Mouse (Mus musculus) liver, adult 2 months (tissue): ENCODE measurements around the gene Drap1. TPM values are rescaled to one million over a fixed set of nuclear protein-coding genes. Genes with fewer than 3 reads are reported as not detected.
A peak's percentile ranks its signal among the peaks of the same experiment; 100 is the strongest.

Source experiments
- DNase-seq: peaks from one replicate; pipeline ENCODE4 v3.0.0-alpha.2; 2011; ENCODE audit warnings: low read depth, low spot score; ENCODE audit errors: extremely low read depth
- H3K27ac ChIP-seq: fragments of 200-500 bp; replicated peaks from 2 replicates; pipeline ENCODE4 v1.5.1; 2012; ENCODE audit warnings: low read depth, mild to moderate bottlenecking, control low read depth, inconsistent platforms, low read length; ENCODE audit not compliant: insufficient read depth
- H3K27me3 ChIP-seq: fragments of 200-500 bp; 2 replicates; pipeline ENCODE4 v1.6.1; 2012; ENCODE audit warnings: mild to moderate bottlenecking, moderate library complexity, low read length, inconsistent platforms; ENCODE audit not compliant: control insufficient read depth, insufficient read depth
- H3K36me3 ChIP-seq: fragments of 200-500 bp; 2 replicates; pipeline ENCODE4 v1.6.1; 2012; ENCODE audit warnings: low read length, inconsistent platforms; ENCODE audit not compliant: control insufficient read depth, insufficient read depth
- H3K4me1 ChIP-seq: fragments of 200-500 bp; 2 replicates; pipeline ENCODE4 v1.6.1; 2011; ENCODE audit warnings: low read length; ENCODE audit not compliant: control insufficient read depth, insufficient read depth
- H3K4me3 ChIP-seq: fragments of 200-500 bp; 2 replicates; pipeline ENCODE4 v1.5.1; 2011; ENCODE audit warnings: low read depth, mild to moderate bottlenecking, control low read depth, low read length, moderate library complexity; ENCODE audit not compliant: insufficient read depth
- H3K79me2 ChIP-seq: fragments of 200-500 bp; 2 replicates; pipeline ENCODE4 v1.6.1; 2012; ENCODE audit warnings: inconsistent platforms, mild to moderate bottlenecking, low read length, moderate library complexity; ENCODE audit not compliant: control insufficient read depth, insufficient read depth
- H3K9ac ChIP-seq: fragments of 200-500 bp; 2 replicates; pipeline ENCODE4 v1.6.1; 2012; ENCODE audit warnings: low read depth, mild to moderate bottlenecking, control low read depth, inconsistent platforms, low read length
- CTCF ChIP-seq: fragments of 200-500 bp; IDR thresholded peaks from 2 replicates; pipeline ENCODE4 v1.5.1; 2011; ENCODE audit warnings: low read depth, low read length, control low read depth
- POLR2A ChIP-seq: fragments of 200-500 bp; IDR thresholded peaks from 2 replicates; pipeline ENCODE4 v1.6.1; 2011; ENCODE audit warnings: low read length, control low read depth; ENCODE audit not compliant: insufficient read depth; ENCODE audit errors: extremely low read depth
- WGBS: fragments of 180-500 bp; shearing (Covaris S2); methylation state at CpG from one replicate; pipeline ENCODE4 v1.1.7; 2018; 5-methylcytosine and 5-hydroxymethylcytosine counted together
- polyA plus RNA-seq: library from polyadenylated mRNA; depleted of rRNA; stranded (reverse); fragments of >200 nt; gene quantifications from 2 replicates; pipeline ENCODE4 v1.2.3, GENCODE M21; 2012; rRNA removed
- total RNA-seq: library from RNA; depleted of rRNA; stranded (reverse); fragments of >200 nt; gene quantifications from 2 replicates; pipeline ENCODE4 v1.2.3, GENCODE M21; 2014; rRNA removed

The Drap1 gene
- total and polyA plus RNA-seq, 2 experiments, result 57.1 to 80.5 TPM

DNA sequence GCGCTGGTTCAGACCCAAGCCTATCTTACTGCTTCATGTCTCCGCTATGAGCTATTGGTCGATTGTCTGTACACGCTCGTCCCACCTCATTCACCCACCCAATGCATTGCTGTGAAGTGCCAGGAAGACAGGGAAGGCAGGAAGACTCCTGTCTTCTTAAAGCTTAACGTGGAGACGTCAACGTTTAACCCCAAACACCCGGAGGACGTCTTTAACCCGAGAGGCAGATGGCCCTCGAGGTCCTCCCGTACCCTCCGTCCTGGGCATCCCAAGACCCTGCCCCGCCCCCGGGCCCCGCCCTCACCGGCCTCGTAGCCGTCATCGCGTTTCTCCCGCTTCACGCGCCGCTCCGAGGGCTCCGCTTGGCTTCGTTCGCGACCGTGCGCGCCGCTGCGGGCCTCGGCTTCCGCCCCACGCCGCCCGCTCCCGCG, 36.8 kb downstream of the Drap1 start:
- H3K79me2 ChIP-seq, result peaks cover 16% of the 10 kb centered on the region
- no peak for DNase-seq
- H3K27ac ChIP-seq, result peak overlapping the region; percentile 54; the same call in 1 of the 2 replicates
- H3K4me1 ChIP-seq, result peaks cover 10% of the 10 kb centered on the region
- H3K4me3 ChIP-seq, result peak overlapping the region; percentile 86
- under 1% methylated on average over 38 of the region's 43 CpGs for WGBS
- H3K27me3 ChIP-seq, result no peaks in the 10 kb centered on the region
- H3K36me3 ChIP-seq, result no peaks in the 10 kb centered on the region
- TF ChIP-seq POLR2A (no peak), CTCF (no peak)
- peak overlapping the region; percentile 91 for H3K9ac ChIP-seq

GRCm38 (mm10) chr19:5384715-5385114, 40.1 kb downstream of the Drap1 start:
- no peak for DNase-seq
- Histone ChIP-seq H3K36me3 (peaks cover 14% of the 10 kb centered on the region), H3K4me3 (no peak overlapping the region), H3K27ac (no peak overlapping the region), H3K27me3 (no peaks in the 10 kb centered on the region), H3K9ac (no peak overlapping the region), H3K79me2 (peaks cover 16% of the 10 kb centered on the region), H3K4me1 (peaks cover 10% of the 10 kb centered on the region)
- TF ChIP-seq POLR2A, result no peak
- no peak for TF ChIP-seq CTCF
- 93% methylated on average over 8 of the region's 8 CpGs for WGBS

DNA sequence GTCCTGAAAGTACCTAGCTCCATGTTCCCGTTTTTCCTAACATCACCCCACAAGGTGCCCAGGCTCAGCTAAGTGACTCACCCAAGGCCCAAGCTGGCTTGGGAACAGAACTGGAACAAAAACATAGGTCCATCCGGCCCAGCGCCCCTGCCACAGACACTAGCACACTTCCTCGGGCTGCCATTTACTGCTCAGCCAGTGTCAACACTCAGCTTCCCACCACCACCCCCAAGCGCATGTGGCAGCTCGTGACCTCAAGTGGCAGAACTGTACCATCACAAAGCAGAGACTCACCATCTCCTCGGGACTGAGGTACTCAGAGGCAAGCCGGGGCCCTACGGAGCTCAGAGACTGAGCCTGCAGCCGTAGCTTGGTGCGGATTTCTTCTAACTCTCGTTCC, 41.5 kb downstream of the Drap1 start:
- WGBS, result 95% methylated on average over 12 of the region's 12 CpGs
- Histone ChIP-seq H3K4me1 (peaks cover 10% of the 10 kb centered on the region), H3K9ac (no peak overlapping the region), H3K27me3 (no peaks in the 10 kb centered on the region), H3K36me3 (peaks cover 25% of the 10 kb centered on the region), H3K27ac (no peak overlapping the region), H3K4me3 (no peak overlapping the region), H3K79me2 (peaks cover 15% of the 10 kb centered on the region)
- DNase-seq, result no peak
- no peak for TF ChIP-seq POLR2A
- TF ChIP-seq CTCF, result no peak

DNA sequence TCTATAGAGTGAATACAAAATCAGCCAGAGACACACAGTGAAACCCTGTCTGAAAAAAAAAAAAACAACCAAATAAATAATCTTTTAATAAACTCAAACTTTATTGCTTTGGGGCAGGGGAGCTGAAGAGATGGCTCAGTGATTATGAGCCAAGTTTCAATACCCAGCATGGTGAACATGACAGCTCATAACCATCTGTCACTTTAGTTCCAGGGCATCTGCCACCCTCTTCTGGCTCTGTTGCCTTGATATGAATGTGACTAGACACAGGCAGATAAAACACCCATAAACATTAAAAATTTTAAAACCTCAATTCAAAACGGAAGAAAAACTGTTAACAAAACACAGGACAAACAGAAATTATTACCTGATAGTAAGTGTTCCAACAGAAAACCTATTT, 47.3 kb downstream of the Drap1 start:
- DNase-seq, result no peak
- no peaks in the 10 kb centered on the region for H3K4me1 ChIP-seq
- no peaks in the 10 kb centered on the region for H3K27me3 ChIP-seq
- no peak overlapping the region for H3K4me3 ChIP-seq
- no peaks in the 10 kb centered on the region for H3K79me2 ChIP-seq
- TF ChIP-seq POLR2A, result no peak
- TF ChIP-seq CTCF, result no peak
- H3K36me3 ChIP-seq, result peaks cover 27% of the 10 kb centered on the region
- no peak overlapping the region for H3K27ac ChIP-seq
- no peak overlapping the region for H3K9ac ChIP-seq
- 92% methylated on average over 1 of the region's 1 CpGs for WGBS

GRCm38 (mm10) chr19:5374748-5375147, 50.0 kb downstream of the Drap1 start:
- Histone ChIP-seq H3K36me3 (peaks cover 23% of the 10 kb centered on the region), H3K27me3 (no peaks in the 10 kb centered on the region), H3K79me2 (no peaks in the 10 kb centered on the region), H3K4me3 (no peak overlapping the region), H3K9ac (no peak overlapping the region), H3K27ac (no peak overlapping the region), H3K4me1 (no peaks in the 10 kb centered on the region)
- TF ChIP-seq CTCF, result no peak
- 63% methylated on average over 4 of the region's 4 CpGs for WGBS
- no peak for DNase-seq

GRCm38 (mm10) chr19:5374177-5374576, 50.6 kb downstream of the Drap1 start:
- no peak overlapping the region for H3K9ac ChIP-seq
- WGBS, result 85% methylated on average over 4 of the region's 4 CpGs
- DNase-seq, result no peak
- no peaks in the 10 kb centered on the region for H3K79me2 ChIP-seq
- no peak overlapping the region for H3K4me3 ChIP-seq
- no peaks in the 10 kb centered on the region for H3K27me3 ChIP-seq
- H3K36me3 ChIP-seq, result peaks cover 24% of the 10 kb centered on the region
- no peaks in the 10 kb centered on the region for H3K4me1 ChIP-seq
- H3K27ac ChIP-seq, result no peak overlapping the region
- TF ChIP-seq CTCF (no peak), POLR2A (no peak)

Other genes starting within 250 kb of the Drap1 start
- 1.1 and 3.3 TPM in 2 replicates for gene Pacs1, start 151.9 kb downstream of the Drap1 start, total RNA-seq
- gene Pacs1, start 151.9 kb downstream of the Drap1 start, polyA plus RNA-seq, result 2.4 and 3.0 TPM in 2 replicates
- gene Sf3b2, start 129.5 kb downstream of the Drap1 start, total RNA-seq, result 58.1 and 60.0 TPM in 2 replicates
- gene Sf3b2, start 129.5 kb downstream of the Drap1 start, polyA plus RNA-seq, result 60.8 and 61.4 TPM in 2 replicates
- gene Gal3st3, start 126.6 kb downstream of the Drap1 start, total RNA-seq, result not detected in 2 replicates
- not detected in 2 replicates for gene Gal3st3, start 126.6 kb downstream of the Drap1 start, polyA plus RNA-seq
- gene Catsper1, start 89.2 kb downstream of the Drap1 start, total RNA-seq, result not detected in 2 replicates
- 0.05 TPM in 1 of 2 replicates, not detected in the other for gene Catsper1, start 89.2 kb downstream of the Drap1 start, polyA plus RNA-seq
- gene Cst6, start 75.4 kb downstream of the Drap1 start, total RNA-seq, result not detected in 2 replicates
- not detected in 2 replicates for gene Cst6, start 75.4 kb downstream of the Drap1 start, polyA plus RNA-seq
- 12.7 and 14.0 TPM in 2 replicates for gene Eif1ad, start 58.2 kb downstream of the Drap1 start, total RNA-seq
- gene Eif1ad, start 58.2 kb downstream of the Drap1 start, polyA plus RNA-seq, result 23.9 and 25.9 TPM in 2 replicates
- 20.2 and 21.5 TPM in 2 replicates for gene Banf1, start 57.8 kb downstream of the Drap1 start, total RNA-seq
- 68.5 and 71.2 TPM in 2 replicates for gene Banf1, start 57.8 kb downstream of the Drap1 start, polyA plus RNA-seq
- 17.5 and 23.2 TPM in 2 replicates for gene Sart1, start 36.3 kb downstream of the Drap1 start, total RNA-seq
- 8.3 TPM in 2 replicates for gene Sart1, start 36.3 kb downstream of the Drap1 start, polyA plus RNA-seq
- gene Tsga10ip, start 22.5 kb downstream of the Drap1 start, total RNA-seq, result not detected in 2 replicates
- 0.41 TPM in 1 of 2 replicates, not detected in the other for gene Tsga10ip, start 22.5 kb downstream of the Drap1 start, polyA plus RNA-seq
- gene AI837181, start 165 bp upstream of the Drap1 start, total RNA-seq, result 7.8 and 11.5 TPM in 2 replicates
- 34.1 and 36.6 TPM in 2 replicates for gene AI837181, start 165 bp upstream of the Drap1 start, polyA plus RNA-seq
- gene Fosl1, start 22.6 kb upstream of the Drap1 start, total RNA-seq, result not detected in 2 replicates
- not detected in 2 replicates for gene Fosl1, start 22.6 kb upstream of the Drap1 start, polyA plus RNA-seq
- gene Ccdc85b, start 32.9 kb upstream of the Drap1 start, total RNA-seq, result 2.7 and 3.3 TPM in 2 replicates
- 2.4 and 2.6 TPM in 2 replicates for gene Ccdc85b, start 32.9 kb upstream of the Drap1 start, polyA plus RNA-seq
- 25.8 and 32.0 TPM in 2 replicates for gene Fibp, start 35.6 kb upstream of the Drap1 start, total RNA-seq
- 38.5 and 46.6 TPM in 2 replicates for gene Fibp, start 35.6 kb upstream of the Drap1 start, polyA plus RNA-seq
- 0.37 and 0.40 TPM in 2 replicates for gene Ctsw, start 43.5 kb upstream of the Drap1 start, total RNA-seq
- 1.1 and 1.5 TPM in 2 replicates for gene Ctsw, start 43.5 kb upstream of the Drap1 start, polyA plus RNA-seq
- 4.0 and 4.3 TPM in 2 replicates for gene Efemp2, start 49.0 kb upstream of the Drap1 start, total RNA-seq
- gene Efemp2, start 49.0 kb upstream of the Drap1 start, polyA plus RNA-seq, result 7.7 and 8.5 TPM in 2 replicates
- 8.1 and 10.9 TPM in 2 replicates for gene Mus81, start 63.4 kb upstream of the Drap1 start, total RNA-seq
- gene Mus81, start 63.4 kb upstream of the Drap1 start, polyA plus RNA-seq, result 21.2 and 22.9 TPM in 2 replicates
- 117 and 122 TPM in 2 replicates for gene Cfl1, start 65.5 kb upstream of the Drap1 start, total RNA-seq
- gene Cfl1, start 65.5 kb upstream of the Drap1 start, polyA plus RNA-seq, result 177 and 193 TPM in 2 replicates
- 0.83 and 0.87 TPM in 2 replicates for gene 1700020D05Rik, start 78.8 kb upstream of the Drap1 start, total RNA-seq
- gene 1700020D05Rik, start 78.8 kb upstream of the Drap1 start, polyA plus RNA-seq, result 0.30 and 0.59 TPM in 2 replicates
- 1.6 and 1.8 TPM in 2 replicates for gene Snx32, start 85.6 kb upstream of the Drap1 start, total RNA-seq
- gene Snx32, start 85.6 kb upstream of the Drap1 start, polyA plus RNA-seq, result 4.1 and 4.5 TPM in 2 replicates
- gene Ovol1, start 135.7 kb upstream of the Drap1 start, total RNA-seq, result not detected in 2 replicates
- 0.12 TPM in 1 of 2 replicates, not detected in the other for gene Ovol1, start 135.7 kb upstream of the Drap1 start, polyA plus RNA-seq
- gene Ap5b1, start 143.0 kb upstream of the Drap1 start, total RNA-seq, result 2.7 and 2.8 TPM in 2 replicates
- 3.4 and 5.3 TPM in 2 replicates for gene Ap5b1, start 143.0 kb upstream of the Drap1 start, polyA plus RNA-seq
- 47.9 and 51.4 TPM in 2 replicates for gene Rnaseh2c, start 176.9 kb upstream of the Drap1 start, total RNA-seq
- gene Rnaseh2c, start 176.9 kb upstream of the Drap1 start, polyA plus RNA-seq, result 56.3 and 58.0 TPM in 2 replicates
- 15.9 and 16.8 TPM in 2 replicates for gene Kat5, start 185.3 kb upstream of the Drap1 start, total RNA-seq
- 23.0 and 23.6 TPM in 2 replicates for gene Kat5, start 185.3 kb upstream of the Drap1 start, polyA plus RNA-seq
- 7.6 and 13.0 TPM in 2 replicates for gene Rela, start 212.5 kb upstream of the Drap1 start, total RNA-seq
- gene Rela, start 212.5 kb upstream of the Drap1 start, polyA plus RNA-seq, result 47.6 and 65.7 TPM in 2 replicates
- gene Sipa1, start 238.7 kb upstream of the Drap1 start, total RNA-seq, result 3.4 and 4.4 TPM in 2 replicates
- 11.8 and 17.9 TPM in 2 replicates for gene Sipa1, start 238.7 kb upstream of the Drap1 start, polyA plus RNA-seq